Mouse (Mus musculus): ENCODE measurements around the gene Cdc5l. TPM values are rescaled to one million over a fixed set of nuclear protein-coding genes. Genes with fewer than 3 reads are reported as not detected.

The Cdc5l gene
- 135 and 137 TPM in 2 replicates for polyA plus RNA-seq (2011; ENCODE audit: insufficient read depth, insufficient read length, low read depth, missing spikeins)

DNA sequence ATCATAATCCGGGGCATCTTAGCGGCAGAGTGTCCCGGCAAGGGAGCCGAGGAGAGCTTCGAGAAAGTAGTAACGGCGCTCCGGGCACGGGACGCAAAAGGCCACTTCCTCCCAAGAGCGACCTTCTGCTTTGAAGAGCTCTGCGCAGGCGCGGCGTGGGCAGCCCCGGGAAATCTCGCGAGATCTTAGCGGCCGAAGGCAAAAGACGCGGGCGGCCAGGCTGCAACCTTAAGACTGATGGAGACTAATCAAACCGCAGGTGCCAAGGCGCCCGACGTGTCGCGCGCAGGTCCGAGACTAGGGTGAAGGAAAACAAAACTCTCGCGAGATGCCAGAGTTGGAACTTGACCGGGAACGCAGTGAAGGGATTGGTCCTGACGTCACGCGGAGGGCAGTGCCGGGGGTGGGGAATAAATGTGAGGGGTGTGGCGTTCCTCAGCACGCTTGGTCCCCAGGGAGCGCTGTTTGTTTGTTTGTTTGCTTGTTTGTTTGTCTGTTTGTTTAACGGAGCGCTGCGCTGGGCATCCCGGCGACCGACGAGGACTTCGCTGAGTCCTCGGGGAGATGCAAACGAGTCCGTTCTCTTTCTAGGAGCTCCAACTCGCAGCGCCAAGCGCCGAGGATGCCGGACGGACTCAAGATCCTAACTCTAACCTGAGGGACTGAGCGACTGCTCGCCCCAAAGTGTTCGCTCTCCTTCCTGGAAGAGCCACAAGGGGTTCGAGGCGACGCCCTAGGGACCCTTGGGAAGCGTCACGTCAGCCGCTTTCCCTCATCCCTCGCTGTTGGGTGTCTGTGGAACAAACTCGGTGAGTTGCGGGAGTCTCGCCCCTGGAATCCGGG lies at the start of gene Cdc5l:
Gene Cdc5l, minus strand, starts transcription at position 319 of the 843 bp plus-strand sequence.
- H3K9me3 ChIP-seq (replicated peaks; ENCODE audit: control insufficient read depth, insufficient read depth, low read length, poor library complexity, severe bottlenecking), result 0 out of 2 replicates have a peak, but pooled peaks cover 4% of the 10 kb centered on the region
- no peaks in the 10 kb centered on the region for H3K4me1 ChIP-seq (ENCODE audit: control insufficient read depth, insufficient read depth, low read length)
- peak within 1 kb of the TSS; percentile 88 for H3K4me3 ChIP-seq (ENCODE audit: low read depth, low read length)
- TF ChIP-seq EP300 (IDR thresholded peaks at IDR 0.05; ENCODE audit: insufficient read depth, low read depth, low read length), result 0 out of 2 replicates have a peak, but pooled peaks have one; percentile 31
- TF ChIP-seq CTCF (IDR thresholded peaks at IDR 0.05; ENCODE audit: low read depth, low read length), result peak; percentile 0
- TF ChIP-seq POLR2A (IDR thresholded peaks at IDR 0.05; ENCODE audit: insufficient read depth, low read length), result peak; percentile 77
- peak within 1 kb of the TSS; percentile 85 for H3K9ac ChIP-seq (ENCODE audit: low read depth, poor library complexity, severe bottlenecking)
- peaks cover 19% of the 10 kb centered on the region for H3K36me3 ChIP-seq (ENCODE audit: control insufficient read depth, insufficient read depth, low read length, poor library complexity, severe bottlenecking)
- H3K27ac ChIP-seq (ENCODE audit: insufficient read depth, low read length), result peak within 1 kb of the TSS; percentile 88
- no peaks in the 10 kb centered on the region for H3K27me3 ChIP-seq (ENCODE audit: control insufficient read depth, insufficient read depth, low read length, poor library complexity, severe bottlenecking)

DNA sequence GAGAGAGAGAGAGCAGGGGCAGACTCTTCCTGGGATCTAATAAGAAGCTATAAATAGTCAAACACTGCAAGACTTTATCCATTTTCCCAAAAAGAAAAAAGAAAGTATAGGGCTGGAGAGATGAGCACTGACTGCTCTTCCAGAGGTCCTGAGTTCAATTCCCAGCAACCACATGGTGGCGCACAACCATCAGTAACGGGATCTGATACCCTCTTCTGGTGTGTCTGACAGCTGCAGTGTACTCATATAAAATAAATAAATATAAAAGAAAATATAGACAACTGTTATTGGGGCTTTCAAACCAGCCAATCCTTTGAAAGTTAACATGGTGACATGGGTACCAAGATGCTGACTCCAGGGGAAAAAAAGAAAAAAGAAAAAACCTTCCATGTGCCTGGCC lies 46.9 kb upstream of the Cdc5l start:
- TF ChIP-seq EP300 (IDR thresholded peaks at IDR 0.05; ENCODE audit: insufficient read depth, low read depth, low read length) (no peak), CTCF (IDR thresholded peaks at IDR 0.05; ENCODE audit: low read depth, low read length) (peak; percentile 56), POLR2A (IDR thresholded peaks at IDR 0.05; ENCODE audit: insufficient read depth, low read length) (no peak)
- no peaks in the 10 kb centered on the region for H3K27me3 ChIP-seq (ENCODE audit: control insufficient read depth, insufficient read depth, low read length, poor library complexity, severe bottlenecking)
- no peaks in the 10 kb centered on the region for H3K9me3 ChIP-seq (replicated peaks; ENCODE audit: control insufficient read depth, insufficient read depth, low read length, poor library complexity, severe bottlenecking)
- H3K27ac ChIP-seq (ENCODE audit: insufficient read depth, low read length), result no peak overlapping the region
- H3K4me3 ChIP-seq (ENCODE audit: low read depth, low read length), result no peak overlapping the region
- H3K9ac ChIP-seq (ENCODE audit: low read depth, poor library complexity, severe bottlenecking), result no peak overlapping the region
- H3K36me3 ChIP-seq (ENCODE audit: control insufficient read depth, insufficient read depth, low read length, poor library complexity, severe bottlenecking), result no peaks in the 10 kb centered on the region
- peaks cover 4% of the 10 kb centered on the region for H3K4me1 ChIP-seq (ENCODE audit: control insufficient read depth, insufficient read depth, low read length)

DNA sequence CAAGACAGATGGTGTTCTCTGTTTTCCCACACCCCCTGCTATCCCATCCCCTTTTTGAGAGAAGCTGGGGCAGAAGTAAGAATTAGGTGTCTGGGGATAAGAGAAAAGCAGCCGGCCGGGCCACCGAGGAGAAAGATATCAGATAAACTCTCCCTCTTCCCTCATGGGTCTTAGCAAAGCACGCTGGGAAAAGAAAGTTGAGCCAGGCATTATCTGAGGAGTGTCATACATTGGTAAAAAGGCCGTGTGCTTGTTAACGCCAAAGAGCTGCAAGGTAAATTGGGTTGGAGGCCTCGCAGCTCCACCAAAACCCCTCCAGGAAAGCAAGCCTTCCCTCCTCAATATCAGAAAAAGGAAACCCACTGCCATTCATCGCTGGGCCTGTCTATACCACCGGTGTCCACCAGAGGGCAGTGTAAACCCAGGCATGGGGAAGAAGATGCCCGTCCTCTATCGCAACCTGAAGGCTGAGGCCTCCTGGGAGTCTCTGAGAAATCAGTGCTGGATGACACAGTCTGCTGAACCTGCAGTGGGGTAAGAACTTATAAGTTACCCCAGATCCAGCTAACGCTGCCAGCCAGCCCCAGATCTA lies 44.8 kb upstream of the Cdc5l start:
- no peaks in the 10 kb centered on the region for H3K36me3 ChIP-seq (ENCODE audit: control insufficient read depth, insufficient read depth, low read length, poor library complexity, severe bottlenecking)
- no peaks in the 10 kb centered on the region for H3K27me3 ChIP-seq (ENCODE audit: control insufficient read depth, insufficient read depth, low read length, poor library complexity, severe bottlenecking)
- no peak overlapping the region for H3K27ac ChIP-seq (ENCODE audit: insufficient read depth, low read length)
- H3K9me3 ChIP-seq (replicated peaks; ENCODE audit: control insufficient read depth, insufficient read depth, low read length, poor library complexity, severe bottlenecking), result no peaks in the 10 kb centered on the region
- H3K4me1 ChIP-seq (ENCODE audit: control insufficient read depth, insufficient read depth, low read length), result peaks cover 4% of the 10 kb centered on the region
- H3K9ac ChIP-seq (ENCODE audit: low read depth, poor library complexity, severe bottlenecking), result 0 out of 2 replicates have a peak overlapping the region, but pooled peaks have one; percentile 2
- no peak overlapping the region for H3K4me3 ChIP-seq (ENCODE audit: low read depth, low read length)
- no peak for TF ChIP-seq POLR2A (IDR thresholded peaks at IDR 0.05; ENCODE audit: insufficient read depth, low read length)
- peak; percentile 99 for TF ChIP-seq CTCF (IDR thresholded peaks at IDR 0.05; ENCODE audit: low read depth, low read length)
- TF ChIP-seq EP300 (IDR thresholded peaks at IDR 0.05; ENCODE audit: insufficient read depth, low read depth, low read length), result no peak

DNA sequence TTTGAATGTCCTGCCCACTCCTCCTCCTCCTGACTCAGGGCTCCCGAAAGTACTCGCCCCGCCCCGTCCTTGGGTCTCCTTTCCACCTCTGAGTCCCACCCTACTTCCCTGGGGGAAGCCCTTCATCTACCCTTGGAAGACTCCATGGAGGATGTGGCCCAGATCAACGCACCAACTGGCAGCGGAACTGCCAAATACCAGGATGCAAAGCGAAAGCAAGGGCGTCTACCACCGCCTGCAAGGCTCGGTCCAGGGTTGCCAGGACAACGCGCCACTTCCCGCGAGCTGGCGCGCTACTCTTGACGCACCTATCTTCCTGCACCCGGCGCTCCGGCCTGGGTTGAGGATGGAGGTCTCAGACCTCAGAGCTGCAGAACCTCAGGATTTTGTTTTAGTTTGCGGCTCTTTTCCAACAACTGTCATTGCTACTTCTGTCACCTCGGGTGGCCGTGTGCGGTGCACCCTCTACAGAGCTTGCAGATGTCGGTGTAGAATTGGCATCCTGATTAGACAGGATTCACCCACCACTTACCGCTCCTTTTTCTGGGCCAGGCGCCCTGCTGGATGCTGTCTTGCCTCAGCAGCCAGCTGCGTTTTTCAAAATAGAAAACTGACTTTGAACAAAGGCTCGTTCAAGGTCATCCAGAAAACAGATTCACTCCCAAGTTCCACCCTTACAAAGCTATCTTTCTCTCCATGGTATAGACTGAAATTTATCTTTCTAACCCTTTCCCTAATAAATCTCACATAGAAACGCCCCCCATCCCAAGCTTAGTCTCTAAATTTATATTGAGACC lies 41.3 kb upstream of the Cdc5l start, which contains the start of gene Spats1:
Gene Spats1, minus strand, starts transcription at position 747 of the 797 bp plus-strand sequence.
- Histone ChIP-seq H3K27me3 (ENCODE audit: control insufficient read depth, insufficient read depth, low read length, poor library complexity, severe bottlenecking) (no peaks in the 10 kb centered on the region), H3K4me1 (ENCODE audit: control insufficient read depth, insufficient read depth, low read length) (peaks cover 7% of the 10 kb centered on the region), H3K9me3 (replicated peaks; ENCODE audit: control insufficient read depth, insufficient read depth, low read length, poor library complexity, severe bottlenecking) (no peaks in the 10 kb centered on the region), H3K4me3 (ENCODE audit: low read depth, low read length) (peak within 1 kb of the TSS; percentile 57), H3K9ac (ENCODE audit: low read depth, poor library complexity, severe bottlenecking) (peak within 1 kb of the TSS; percentile 51), H3K27ac (ENCODE audit: insufficient read depth, low read length) (peak within 1 kb of the TSS; percentile 92), H3K36me3 (ENCODE audit: control insufficient read depth, insufficient read depth, low read length, poor library complexity, severe bottlenecking) (no peaks in the 10 kb centered on the region)
- TF ChIP-seq EP300 (IDR thresholded peaks at IDR 0.05; ENCODE audit: insufficient read depth, low read depth, low read length) (peak; percentile 91), CTCF (IDR thresholded peaks at IDR 0.05; ENCODE audit: low read depth, low read length) (no peak), POLR2A (IDR thresholded peaks at IDR 0.05; ENCODE audit: insufficient read depth, low read length) (no peak)

DNA sequence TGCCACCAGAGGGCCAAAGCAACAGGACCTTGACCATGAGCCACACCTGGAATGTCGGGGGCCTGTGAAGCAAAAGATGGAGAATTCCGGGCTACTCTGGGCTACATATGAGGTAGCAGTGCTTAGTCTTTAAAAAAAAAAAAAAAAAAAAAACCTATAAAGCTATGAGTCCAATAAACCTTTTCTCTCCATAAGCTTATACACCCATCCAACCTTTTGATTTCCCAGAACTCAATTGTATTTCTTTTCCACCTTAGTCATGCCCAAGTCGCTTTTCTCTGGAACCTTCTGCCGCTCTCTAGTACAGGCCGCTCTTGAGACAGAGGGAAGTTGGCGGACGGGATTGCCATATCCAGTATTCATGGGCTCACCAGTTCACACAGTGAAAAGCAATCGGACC lies 40.6 kb upstream of the Cdc5l start:
- no peaks in the 10 kb centered on the region for H3K27me3 ChIP-seq (ENCODE audit: control insufficient read depth, insufficient read depth, low read length, poor library complexity, severe bottlenecking)
- peak overlapping the region; percentile 57 for H3K4me3 ChIP-seq (ENCODE audit: low read depth, low read length)
- TF ChIP-seq EP300 (IDR thresholded peaks at IDR 0.05; ENCODE audit: insufficient read depth, low read depth, low read length), result no peak
- no peak for TF ChIP-seq POLR2A (IDR thresholded peaks at IDR 0.05; ENCODE audit: insufficient read depth, low read length)
- no peak for TF ChIP-seq CTCF (IDR thresholded peaks at IDR 0.05; ENCODE audit: low read depth, low read length)
- H3K36me3 ChIP-seq (ENCODE audit: control insufficient read depth, insufficient read depth, low read length, poor library complexity, severe bottlenecking), result no peaks in the 10 kb centered on the region
- no peaks in the 10 kb centered on the region for H3K9me3 ChIP-seq (replicated peaks; ENCODE audit: control insufficient read depth, insufficient read depth, low read length, poor library complexity, severe bottlenecking)
- H3K4me1 ChIP-seq (ENCODE audit: control insufficient read depth, insufficient read depth, low read length), result peaks cover 7% of the 10 kb centered on the region
- H3K27ac ChIP-seq (ENCODE audit: insufficient read depth, low read length), result peak overlapping the region; percentile 92
- H3K9ac ChIP-seq (ENCODE audit: low read depth, poor library complexity, severe bottlenecking), result peak overlapping the region; percentile 51
